Mouse (Mus musculus): ENCODE data around the gene Kansl2. TPM values are rescaled to one million over a fixed set of nuclear protein-coding genes. Genes with fewer than 3 reads are reported as not detected.

Kansl2 gene
- polyA plus RNA-seq, 1 experiment from 2014 or later = 69.6 TPM

Small RNAs within 50 kb of the gene (microRNA-seq; reads per million reads assigned to microRNA genes)
- gene Mir1291 = not detected

Other genes starting within 250 kb of the Kansl2 start
- gene Zfp641, start 238.1 kb downstream of the Kansl2 start, polyA plus RNA-seq (2015; fragmentation: Nextera tagmentation; extraction: Ambion mirVana) = 0.39 and 0.42 TPM in 2 replicates
- not detected in 2 replicates for gene Olfr285, start 216.9 kb downstream of the Kansl2 start, polyA plus RNA-seq (2015; fragmentation: Nextera tagmentation; extraction: Ambion mirVana)
- gene Olfr284, start 193.3 kb downstream of the Kansl2 start, polyA plus RNA-seq (2015; fragmentation: Nextera tagmentation; extraction: Ambion mirVana) = not detected in 2 replicates
- gene Olfr283, start 153.3 kb downstream of the Kansl2 start, polyA plus RNA-seq (2015; fragmentation: Nextera tagmentation; extraction: Ambion mirVana) = not detected in 2 replicates
- gene Olfr282, start 103.0 kb downstream of the Kansl2 start, polyA plus RNA-seq (2015; fragmentation: Nextera tagmentation; extraction: Ambion mirVana) = not detected in 2 replicates
- not detected in 2 replicates for gene Olfr281, start 81.7 kb downstream of the Kansl2 start, polyA plus RNA-seq (2015; fragmentation: Nextera tagmentation; extraction: Ambion mirVana)
- not detected in 2 replicates for gene OR5BS1P, start 64.4 kb downstream of the Kansl2 start, polyA plus RNA-seq (2015; fragmentation: Nextera tagmentation; extraction: Ambion mirVana)
- 0.31 TPM in 1 of 2 replicates, not detected in the other for gene Lalba, start 51.5 kb downstream of the Kansl2 start, polyA plus RNA-seq (2015; fragmentation: Nextera tagmentation; extraction: Ambion mirVana)
- gene Olfr279, start 41.9 kb downstream of the Kansl2 start, polyA plus RNA-seq (2015; fragmentation: Nextera tagmentation; extraction: Ambion mirVana) = not detected in 2 replicates
- 41.2 and 43.7 TPM in 2 replicates for gene Ccnt1, start 36.7 kb upstream of the Kansl2 start, polyA plus RNA-seq (2015; fragmentation: Nextera tagmentation; extraction: Ambion mirVana)
- 0.43 TPM in 1 of 2 replicates, not detected in the other for gene 4930415O20Rik, start 36.7 kb upstream of the Kansl2 start, polyA plus RNA-seq (2015; fragmentation: Nextera tagmentation; extraction: Ambion mirVana)
- 17.1 and 18.8 TPM in 2 replicates for gene Adcy6, start 75.8 kb upstream of the Kansl2 start, polyA plus RNA-seq (2015; fragmentation: Nextera tagmentation; extraction: Ambion mirVana)
- 20.3 and 22.8 TPM in 2 replicates for gene Cacnb3, start 96.6 kb upstream of the Kansl2 start, polyA plus RNA-seq (2015; fragmentation: Nextera tagmentation; extraction: Ambion mirVana)
- gene Ddx23, start 128.6 kb upstream of the Kansl2 start, polyA plus RNA-seq (2015; fragmentation: Nextera tagmentation; extraction: Ambion mirVana) = 15.6 and 17.6 TPM in 2 replicates
- gene Rnd1, start 143.2 kb upstream of the Kansl2 start, polyA plus RNA-seq (2015; fragmentation: Nextera tagmentation; extraction: Ambion mirVana) = 0.95 and 1.1 TPM in 2 replicates
- 0.66 and 0.70 TPM in 2 replicates for gene Ccdc65, start 173.9 kb upstream of the Kansl2 start, polyA plus RNA-seq (2015; fragmentation: Nextera tagmentation; extraction: Ambion mirVana)
- 96.8 and 108 TPM in 2 replicates for gene Fkbp11, start 193.9 kb upstream of the Kansl2 start, polyA plus RNA-seq (2015; fragmentation: Nextera tagmentation; extraction: Ambion mirVana)
- 35.4 and 40.1 TPM in 2 replicates for gene Arf3, start 228.9 kb upstream of the Kansl2 start, polyA plus RNA-seq (2015; fragmentation: Nextera tagmentation; extraction: Ambion mirVana)
- gene Wnt10b, start 243.9 kb upstream of the Kansl2 start, polyA plus RNA-seq (2015; fragmentation: Nextera tagmentation; extraction: Ambion mirVana) = 0.09 TPM in 1 of 2 replicates, not detected in the other

All from intestine, embryonic 16.5 days (tissue).